Mouse (Mus musculus) MEL (cell line): ENCODE measurements around the gene Fancc. TPM values are rescaled to one million over a fixed set of nuclear protein-coding genes. Genes with fewer than 3 reads are reported as not detected.

Experiments used
- DNase-seq: peaks from one replicate; pipeline ENCODE4 v3.0.0; 2011; ENCODE audit warnings: low read depth, low spot score
- H3K27ac ChIP-seq: 2 replicates; pipeline ENCODE4 v1.5.1; 2012; ENCODE audit warnings: low read depth, mild to moderate bottlenecking, control low read depth, low read length, moderate library complexity; ENCODE audit not compliant: control insufficient read depth
- H3K27me3 ChIP-seq, 2 experiments: fragments of 150-350 bp in 1 of 2; sonication (generic) in 1 of 2; 2 replicates each; pipeline ENCODE4 v1.6.1; 2012; ENCODE audit warnings: low read length in 2 of 2, mild to moderate bottlenecking in 2 of 2, improper control_type of control experiment in 1 of 2, moderate library complexity in 1 of 2; ENCODE audit not compliant: insufficient read depth in 2 of 2, control insufficient read depth in 1 of 2
- H3K36me3 ChIP-seq, 2 experiments: 2 replicates each; pipeline ENCODE4 v1.6.1; 2012 to 2014; ENCODE audit warnings: low read length in 2 of 2, improper control_type of control experiment in 1 of 2, inconsistent platforms in 1 of 2, mild to moderate bottlenecking in 1 of 2; ENCODE audit not compliant: insufficient read depth in 2 of 2, control insufficient read depth in 1 of 2
- H3K4me1 ChIP-seq, 2 experiments: fragments of 150-350 bp in 1 of 2; sonication (generic) in 1 of 2; 2 replicates each; pipeline ENCODE4 v1.6.1; 2012; ENCODE audit warnings: low read length in 2 of 2, improper control_type of control experiment in 1 of 2, mild to moderate bottlenecking in 1 of 2; ENCODE audit not compliant: insufficient read depth in 2 of 2, control insufficient read depth in 1 of 2
- H3K4me3 ChIP-seq, 2 experiments: fragments of 150-350 bp in 1 of 2; sonication (generic) in 1 of 2; 2 replicates each; pipeline ENCODE4 v1.5.1; 2012; ENCODE audit warnings: low read depth in 2 of 2, low read length in 2 of 2, mild to moderate bottlenecking in 2 of 2, moderate library complexity in 2 of 2, control low read depth in 1 of 2, improper control_type of control experiment in 1 of 2; ENCODE audit not compliant: control insufficient read depth in 1 of 2, insufficient read depth in 1 of 2
- H3K79me2 ChIP-seq: 2 replicates; pipeline ENCODE4 v1.6.1; 2012; ENCODE audit warnings: mild to moderate bottlenecking, low read length, moderate library complexity; ENCODE audit not compliant: control insufficient read depth, poor library complexity, insufficient read depth
- H3K9ac ChIP-seq: 2 replicates; pipeline ENCODE4 v1.6.1; 2012; ENCODE audit warnings: low read depth, mild to moderate bottlenecking, control low read depth, low read length, moderate library complexity; ENCODE audit not compliant: control insufficient read depth, poor library complexity, severe bottlenecking
- H3K9me3 ChIP-seq: fragments of 150-350 bp; sonication (generic); replicated peaks from 2 replicates; pipeline ENCODE4 v1.6.1; 2012; ENCODE audit warnings: mild to moderate bottlenecking, low read length, improper control_type of control experiment, moderate library complexity; ENCODE audit not compliant: insufficient read depth
- CHD1 ChIP-seq: IDR thresholded peaks from 2 replicates; pipeline ENCODE4 v1.6.1; 2012; ENCODE audit warnings: low read depth, mild to moderate bottlenecking, inconsistent platforms, low read length, improper control_type of control experiment
- E2F4 ChIP-seq: IDR thresholded peaks from 2 replicates; pipeline ENCODE4 v1.6.1; 2011; ENCODE audit warnings: low read depth, low read length, improper control_type of control experiment, borderline replicate concordance
- GABPA ChIP-seq: IDR thresholded peaks from 2 replicates; pipeline ENCODE4 v1.6.1; 2012; ENCODE audit warnings: low read depth, mild to moderate bottlenecking, inconsistent platforms, low read length, improper control_type of control experiment, moderate library complexity
- GATA1 ChIP-seq: IDR thresholded peaks from 2 replicates; pipeline ENCODE4 v1.6.1; 2011; ENCODE audit warnings: low read depth, low read length, improper control_type of control experiment
- MAX ChIP-seq: IDR thresholded peaks from 2 replicates; pipeline ENCODE4 v1.6.1; 2011; ENCODE audit warnings: low read length, improper control_type of control experiment
- MXI1 ChIP-seq: IDR thresholded peaks from 2 replicates; pipeline ENCODE4 v1.6.1; 2011; ENCODE audit warnings: mild to moderate bottlenecking, low read depth, low read length, improper control_type of control experiment
- MYB ChIP-seq: IDR thresholded peaks from 2 replicates; pipeline ENCODE4 v1.6.1; 2011; ENCODE audit warnings: mild to moderate bottlenecking, low read depth, low read length, improper control_type of control experiment
- MYC ChIP-seq: IDR thresholded peaks from 2 replicates; pipeline ENCODE4 v1.6.1; 2011; ENCODE audit warnings: low read depth, mild to moderate bottlenecking, low read length, improper control_type of control experiment, moderate library complexity
- NELFE ChIP-seq: IDR thresholded peaks from 2 replicates; pipeline ENCODE4 v1.6.1; 2011; ENCODE audit warnings: low read depth, low read length, improper control_type of control experiment
- NRF1 ChIP-seq: IDR thresholded peaks from 2 replicates; pipeline ENCODE4 v1.6.1; 2014; ENCODE audit warnings: low read depth, mild to moderate bottlenecking, inconsistent platforms, low read length, improper control_type of control experiment, moderate library complexity; ENCODE audit not compliant: poor library complexity, insufficient read depth, severe bottlenecking
- POLR2A ChIP-seq, 2 experiments: IDR thresholded peaks; 2 replicates each; pipeline ENCODE4 v1.6.1; 2011 to 2012; ENCODE audit warnings: low read length in 2 of 2, mild to moderate bottlenecking in 2 of 2, control low read depth in 1 of 2, improper control_type of control experiment in 1 of 2, low read depth in 1 of 2, moderate library complexity in 1 of 2; ENCODE audit not compliant: control insufficient read depth in 1 of 2, insufficient read depth in 1 of 2, poor library complexity in 1 of 2
- POLR2AphosphoS2 ChIP-seq: IDR thresholded peaks from 2 replicates; pipeline ENCODE4 v1.6.1; 2011; ENCODE audit warnings: low read length, improper control_type of control experiment
- POLR2AphosphoS5 ChIP-seq: IDR thresholded peaks from 2 replicates; pipeline ENCODE4 v1.6.1; 2012; ENCODE audit warnings: low read depth, borderline replicate concordance, mild to moderate bottlenecking, inconsistent platforms, low read length, moderate library complexity, mixed read lengths
- RCOR1 ChIP-seq: IDR thresholded peaks from 2 replicates; pipeline ENCODE4 v1.6.1; 2012; ENCODE audit warnings: low read depth, mild to moderate bottlenecking, inconsistent platforms, low read length, improper control_type of control experiment
- TAL1 ChIP-seq: IDR thresholded peaks from 2 replicates; pipeline ENCODE4 v1.6.1; 2012; ENCODE audit warnings: mild to moderate bottlenecking, inconsistent platforms, low read length, moderate library complexity, mixed read lengths
- TCF12 ChIP-seq: IDR thresholded peaks from 2 replicates; pipeline ENCODE4 v1.6.1; 2014; ENCODE audit warnings: low read depth, mild to moderate bottlenecking, inconsistent platforms, low read length, improper control_type of control experiment, moderate library complexity
- ZKSCAN1 ChIP-seq: IDR thresholded peaks from 2 replicates; pipeline ENCODE4 v1.6.1; 2012; ENCODE audit warnings: low read depth, mild to moderate bottlenecking, inconsistent platforms, low read length, improper control_type of control experiment, moderate library complexity
- polyA plus RNA-seq, 2 experiments: library from polyadenylated mRNA; stranded (reverse) in 1 of 2; unstranded in 1 of 2; fragments of >175 nt in 1 of 2; fragments of >200 nt in 1 of 2; gene quantifications; 2 replicates each; pipeline versions ENCODE4 v1.2.1 to v1.2.4; 2012; ENCODE audit warnings: low replicate concordance in 2 of 2, low read depth in 1 of 2; ENCODE audit not compliant: insufficient read length in 2 of 2, insufficient read depth in 1 of 2, missing spikeins in 1 of 2
- total RNA-seq: library from RNA; depleted of rRNA; stranded (reverse); fragments of 300-350 nt; gene quantifications from 2 replicates; pipeline ENCODE4 v1.2.3, GENCODE M21; 2012

Gene Fancc
- total and polyA plus RNA-seq, 3 experiments: 4.0 to 5.5 TPM; not detected in 1

GRCm38 (mm10) chr13:63405151-63405550 is 91.9 kb downstream of the Fancc start:
- H3K4me1 ChIP-seq: peaks cover 0 to 7% of the 10 kb centered on the region in 2 experiments; a peak in 2 of 4 replicates
- no peak overlapping the region for H3K9ac ChIP-seq
- H3K4me3 ChIP-seq: no peak overlapping the region
- no peak for DNase-seq
- no peaks in the 10 kb centered on the region for H3K79me2 ChIP-seq
- no peak for TF ChIP-seq NRF1
- no peak for TF ChIP-seq MXI1
- no peak for TF ChIP-seq MAX
- no peak for TF ChIP-seq TAL1
- no peak for TF ChIP-seq GATA1
- TF ChIP-seq MYC: no peak
- no peak for TF ChIP-seq TCF12
- no peak for TF ChIP-seq E2F4
- TF ChIP-seq MYB: no peak
- TF ChIP-seq POLR2AphosphoS2: no peak
- TF ChIP-seq RCOR1: no peak
- TF ChIP-seq CHD1: no peak
- no peak for TF ChIP-seq ZKSCAN1
- no peak for TF ChIP-seq GABPA
- TF ChIP-seq, all 39 proteins: peak for 0
- no peaks in the 10 kb centered on the region for H3K9me3 ChIP-seq
- H3K36me3 ChIP-seq: peaks cover 0 to 11% of the 10 kb centered on the region in 2 experiments; a peak in 2 of 4 replicates
- no peak overlapping the region for H3K27ac ChIP-seq
- H3K27me3 ChIP-seq: no peaks in the 10 kb centered on the region

GRCm38 (mm10) chr13:63404657-63405056 is 92.4 kb downstream of the Fancc start:
- no peak for TF ChIP-seq NELFE
- TF ChIP-seq MAX: no peak
- no peak for TF ChIP-seq POLR2A (IDR thresholded peaks at IDR 0.05; ENCODE audit: control insufficient read depth in 1 of 2, insufficient read depth in 1 of 2, low read depth in 1 of 2, low read length in 2 of 2, poor library complexity in 1 of 2)
- peaks cover 0 to 6% of the 10 kb centered on the region in 2 experiments; a peak in 2 of 4 replicates for H3K36me3 ChIP-seq
- DNase-seq: no peak
- 0 out of 4 replicates have a peak, but pooled peaks cover 0 to 2% of the 10 kb centered on the region in 2 experiments for H3K4me1 ChIP-seq
- no peak overlapping the region for H3K27ac ChIP-seq
- no peaks in the 10 kb centered on the region for H3K9me3 ChIP-seq
- no peaks in the 10 kb centered on the region for H3K79me2 ChIP-seq
- H3K27me3 ChIP-seq: no peaks in the 10 kb centered on the region
- H3K9ac ChIP-seq: no peak overlapping the region
- H3K4me3 ChIP-seq: no peak overlapping the region

GRCm38 (mm10) chr13:63402823-63403222 is 94.3 kb downstream of the Fancc start:
- H3K79me2 ChIP-seq: no peaks in the 10 kb centered on the region
- no peaks in the 10 kb centered on the region for H3K9me3 ChIP-seq
- H3K27ac ChIP-seq: no peak overlapping the region
- no peak for TF ChIP-seq POLR2AphosphoS5
- no peak for TF ChIP-seq POLR2A (IDR thresholded peaks at IDR 0.05; ENCODE audit: control insufficient read depth in 1 of 2, insufficient read depth in 1 of 2, low read depth in 1 of 2, low read length in 2 of 2, poor library complexity in 1 of 2)
- H3K36me3 ChIP-seq: peaks cover 0 to 3% of the 10 kb centered on the region in 2 experiments; a peak in 1 of 4 replicates
- H3K27me3 ChIP-seq: no peaks in the 10 kb centered on the region
- H3K4me3 ChIP-seq: no peak overlapping the region
- no peak for DNase-seq
- H3K9ac ChIP-seq: no peak overlapping the region
- H3K4me1 ChIP-seq: no peaks in the 10 kb centered on the region
